Mouse (Mus musculus) cerebellum, adult 2 months (tissue): ENCODE results near the gene Xrcc2.

ENCODE experiments used
- CTCF ChIP-seq: fragments of 200-500 bp; IDR thresholded peaks from 2 replicates; pipeline ENCODE4 v1.5.1; 2011; ENCODE audit warnings: low read depth, mild to moderate bottlenecking, control low read depth, low read length, moderate library complexity, borderline replicate concordance; ENCODE audit not compliant: insufficient read depth
- POLR2A ChIP-seq: fragments of 200-500 bp; IDR thresholded peaks from 2 replicates; pipeline ENCODE4 v1.6.1; 2011; ENCODE audit warnings: low read length, control low read depth, borderline replicate concordance; ENCODE audit not compliant: insufficient read depth

DNA sequence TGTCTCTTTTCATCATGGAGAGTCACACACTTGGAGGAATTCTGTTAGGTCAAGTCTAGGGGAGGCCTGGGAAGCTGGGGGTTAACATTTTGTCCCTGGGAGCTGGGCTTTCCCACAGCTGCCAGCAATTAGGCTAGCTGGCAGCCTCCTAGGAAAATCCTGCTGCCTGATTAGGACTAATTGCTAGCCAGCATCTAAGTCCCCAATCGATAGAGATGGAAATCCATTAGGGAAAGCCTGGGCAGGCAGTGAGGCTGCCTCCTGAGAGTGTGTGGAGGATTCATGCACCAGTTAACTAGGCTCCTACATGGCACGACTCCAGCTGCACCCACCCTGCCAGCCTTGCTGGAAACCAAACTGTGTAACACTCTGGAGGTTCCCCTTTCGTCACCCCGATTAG is 39.5 kb downstream of the Xrcc2 start:
- TF ChIP-seq CTCF (no peak), POLR2A (no peak)
